Mouse (Mus musculus): Measurements from ENCODE around the gene Tmem132a. TPM values are rescaled to one million over a fixed set of nuclear protein-coding genes. Genes with fewer than 3 reads are reported as not detected.

Gene Tmem132a
- polyA plus RNA-seq (2012; ENCODE audit: insufficient read depth, low replicate concordance), result 1.0 and 2.9 TPM in 2 replicates

DNA sequence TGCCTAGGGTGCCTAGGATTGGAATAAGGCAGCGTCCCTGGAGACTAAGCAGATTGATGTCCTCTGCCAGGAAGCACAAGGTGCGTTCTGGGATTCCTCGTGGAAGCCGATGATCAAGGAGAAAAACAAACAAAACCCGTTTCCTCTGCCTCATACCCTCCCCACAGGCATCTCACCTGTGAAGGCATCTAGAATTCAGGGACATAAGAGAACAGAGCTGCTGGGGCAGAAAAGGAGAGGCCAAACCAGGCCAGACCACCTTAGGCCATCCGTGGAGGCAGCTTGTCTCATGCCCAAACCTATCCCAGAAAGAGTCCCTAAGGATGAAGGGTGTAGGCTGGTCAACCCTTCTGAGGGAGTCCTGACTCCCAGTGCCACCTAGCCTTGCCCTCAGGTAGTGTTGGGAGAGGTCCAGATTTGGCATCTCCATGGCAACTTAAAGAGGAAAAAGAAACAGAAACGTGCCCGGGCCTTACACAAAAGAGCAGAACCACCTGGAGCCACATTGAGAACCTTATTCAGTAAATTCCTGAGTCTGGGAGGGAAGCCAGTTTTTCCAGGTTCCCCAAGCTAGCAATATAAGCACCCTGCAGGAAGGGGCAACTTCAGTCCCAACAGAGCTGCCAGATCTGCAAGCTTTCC is at the start of gene Tmem132a:
Gene Tmem132a (minus strand): TSS at position 55 of the 642 bp plus-strand sequence.
- Histone ChIP-seq H3K4me1 (peaks cover 16% of the 10 kb centered on the region), H3K36me3 (replicated peaks; ENCODE audit: low read length) (peaks cover 31% of the 10 kb centered on the region), H3K4me3 (replicated peaks) (peak within 1 kb of the TSS; percentile 84), H3K27me3 (replicated peaks) (peaks cover 77% of the 10 kb centered on the region), H3K9me3 (peaks cover 5% of the 10 kb centered on the region; the same call in 1 of the 2 replicates)
- TF ChIP-seq GATA1 (IDR thresholded peaks at IDR 0.05; ENCODE audit: borderline replicate concordance, low read length) (no peak), FLI1 (IDR thresholded peaks at IDR 0.05; ENCODE audit: low read length) (no peak)

- TF ChIP-seq FLI1 (IDR thresholded peaks at IDR 0.05; ENCODE audit: low read length) (no peak), GATA1 (IDR thresholded peaks at IDR 0.05; ENCODE audit: borderline replicate concordance, low read length) (no peak)
- no peak overlapping the region for H3K4me3 ChIP-seq (replicated peaks)
- no peaks in the 10 kb centered on the region for H3K36me3 ChIP-seq (replicated peaks; ENCODE audit: low read length)
- H3K9me3 ChIP-seq, result no peaks in the 10 kb centered on the region
- H3K4me1 ChIP-seq, result peaks cover 18% of the 10 kb centered on the region
- peaks cover 58% of the 10 kb centered on the region for H3K27me3 ChIP-seq (replicated peaks)
Measured at GRCm38 (mm10) chr19:10918321-10918991, 48.7 kb upstream of the Tmem132a start.

DNA sequence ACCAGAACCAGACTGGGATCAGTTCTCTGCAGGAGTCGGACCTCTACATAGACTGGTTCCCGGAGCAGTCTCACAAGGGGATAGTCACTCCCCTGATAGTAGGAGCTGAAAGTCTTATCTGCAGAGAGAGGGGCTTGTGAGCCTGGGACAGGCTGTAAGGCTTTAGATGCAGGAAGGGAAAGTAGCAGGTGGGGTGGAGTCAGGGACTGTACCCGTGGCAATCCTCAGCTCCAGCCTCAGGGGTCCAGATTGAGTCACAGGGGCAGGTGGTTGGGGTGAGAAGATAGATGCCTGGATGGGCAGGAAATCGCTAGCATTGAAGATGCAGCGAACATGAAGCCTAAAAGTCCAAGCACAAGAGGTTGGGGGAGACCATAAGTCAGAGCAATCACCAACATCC is 46.8 kb upstream of the Tmem132a start:
- H3K4me1 ChIP-seq, result peaks cover 18% of the 10 kb centered on the region
- no peaks in the 10 kb centered on the region for H3K9me3 ChIP-seq
- peaks cover 60% of the 10 kb centered on the region for H3K27me3 ChIP-seq (replicated peaks)
- TF ChIP-seq FLI1 (IDR thresholded peaks at IDR 0.05; ENCODE audit: low read length), result no peak
- TF ChIP-seq GATA1 (IDR thresholded peaks at IDR 0.05; ENCODE audit: borderline replicate concordance, low read length), result no peak
- H3K36me3 ChIP-seq (replicated peaks; ENCODE audit: low read length), result no peaks in the 10 kb centered on the region
- no peak overlapping the region for H3K4me3 ChIP-seq (replicated peaks)

DNA sequence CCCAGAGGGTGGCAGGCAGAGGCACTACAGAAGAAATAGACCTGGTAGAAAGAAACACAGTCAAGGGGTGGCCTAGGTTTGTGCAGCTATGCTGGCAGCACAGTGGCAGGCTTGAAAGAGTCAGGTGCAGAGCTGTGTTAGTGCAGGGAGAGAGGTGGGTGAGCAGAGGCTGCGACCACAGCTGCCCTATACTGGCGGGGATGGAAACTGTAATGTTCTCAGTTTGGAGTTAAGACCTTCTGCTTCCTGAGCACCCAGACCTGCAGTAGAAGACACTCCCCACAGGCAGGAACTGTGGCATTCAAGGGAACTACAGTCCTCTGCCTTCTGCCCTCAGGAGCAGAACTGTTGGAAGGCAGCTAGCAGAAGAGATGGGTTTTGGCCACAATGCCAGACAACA is 45.1 kb upstream of the Tmem132a start:
- TF ChIP-seq FLI1 (IDR thresholded peaks at IDR 0.05; ENCODE audit: low read length), result no peak
- H3K36me3 ChIP-seq (replicated peaks; ENCODE audit: low read length), result no peaks in the 10 kb centered on the region
- no peaks in the 10 kb centered on the region for H3K9me3 ChIP-seq
- no peak overlapping the region for H3K4me3 ChIP-seq (replicated peaks)
- H3K4me1 ChIP-seq, result peaks cover 18% of the 10 kb centered on the region
- peaks cover 49% of the 10 kb centered on the region for H3K27me3 ChIP-seq (replicated peaks)

GRCm38 (mm10) chr19:10914291-10914690 is 44.6 kb upstream of the Tmem132a start:
- no peak for TF ChIP-seq GATA1 (IDR thresholded peaks at IDR 0.05; ENCODE audit: borderline replicate concordance, low read length)
- TF ChIP-seq FLI1 (IDR thresholded peaks at IDR 0.05; ENCODE audit: low read length), result no peak
- Histone ChIP-seq H3K27me3 (replicated peaks) (peaks cover 45% of the 10 kb centered on the region), H3K36me3 (replicated peaks; ENCODE audit: low read length) (peaks cover 4% of the 10 kb centered on the region), H3K4me3 (replicated peaks) (no peak overlapping the region), H3K9me3 (no peaks in the 10 kb centered on the region), H3K4me1 (peaks cover 18% of the 10 kb centered on the region)

DNA sequence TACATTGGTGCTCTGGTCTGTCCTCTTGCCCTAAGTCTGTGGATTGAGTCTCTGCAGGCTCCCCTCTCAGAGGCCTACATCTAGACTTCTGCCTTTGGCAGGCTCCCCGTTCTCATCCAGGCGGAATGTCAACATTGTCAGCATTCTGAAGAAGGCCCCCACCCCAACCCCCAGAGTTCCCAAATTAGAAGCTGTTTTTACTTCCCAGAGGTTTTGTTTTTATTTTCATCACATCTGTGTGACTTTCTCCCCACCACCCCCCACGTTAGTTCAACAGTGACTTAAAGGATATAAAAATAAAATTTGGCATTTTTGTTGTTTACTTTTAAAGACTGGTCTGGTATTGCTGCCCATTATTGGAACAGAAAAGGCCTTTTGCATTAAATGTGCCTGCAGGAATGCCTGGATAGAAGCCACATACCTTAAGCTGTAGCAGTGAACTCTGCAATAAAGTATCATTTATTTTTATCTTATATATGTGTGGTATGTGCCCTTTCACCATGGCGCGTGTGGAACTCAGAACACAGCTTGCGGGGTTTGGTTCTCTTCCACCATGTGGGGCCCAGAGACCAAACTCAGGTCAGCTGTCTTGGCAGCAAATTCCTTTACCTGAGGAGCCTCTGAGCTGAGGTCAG is 39.5 kb upstream of the Tmem132a start:
- H3K9me3 ChIP-seq, result no peaks in the 10 kb centered on the region
- peaks cover under 1% of the 10 kb centered on the region for H3K4me1 ChIP-seq
- no peak for TF ChIP-seq GATA1 (IDR thresholded peaks at IDR 0.05; ENCODE audit: borderline replicate concordance, low read length)
- no peak for TF ChIP-seq FLI1 (IDR thresholded peaks at IDR 0.05; ENCODE audit: low read length)
- H3K4me3 ChIP-seq (replicated peaks), result no peak overlapping the region
- peaks cover 2% of the 10 kb centered on the region for H3K27me3 ChIP-seq (replicated peaks)
- H3K36me3 ChIP-seq (replicated peaks; ENCODE audit: low read length), result peaks cover 52% of the 10 kb centered on the region

- no peaks in the 10 kb centered on the region for H3K4me1 ChIP-seq
- H3K4me3 ChIP-seq (replicated peaks), result no peak overlapping the region
- H3K9me3 ChIP-seq, result no peaks in the 10 kb centered on the region
- no peak for TF ChIP-seq FLI1 (IDR thresholded peaks at IDR 0.05; ENCODE audit: low read length)
- TF ChIP-seq GATA1 (IDR thresholded peaks at IDR 0.05; ENCODE audit: borderline replicate concordance, low read length), result no peak
- no peaks in the 10 kb centered on the region for H3K27me3 ChIP-seq (replicated peaks)
- peaks cover 66% of the 10 kb centered on the region for H3K36me3 ChIP-seq (replicated peaks; ENCODE audit: low read length)
Measured at GRCm38 (mm10) chr19:10907891-10908290, 38.2 kb upstream of the Tmem132a start.

DNA sequence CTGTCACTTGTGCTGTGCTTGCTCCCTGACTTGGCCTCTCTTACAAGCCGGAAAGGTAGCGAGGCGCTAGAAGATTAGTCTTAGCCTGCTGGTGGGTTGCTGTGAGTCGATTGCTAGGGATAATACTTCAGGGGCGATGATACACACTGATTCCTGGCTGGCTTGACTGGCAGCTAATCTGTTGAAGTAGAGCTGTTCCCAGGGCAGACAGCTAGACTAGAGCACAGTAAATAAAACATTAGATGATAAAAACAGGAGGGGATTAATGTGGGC is 35.9 kb upstream of the Tmem132a start:
- Histone ChIP-seq H3K4me1 (no peaks in the 10 kb centered on the region), H3K9me3 (no peaks in the 10 kb centered on the region), H3K27me3 (replicated peaks) (no peaks in the 10 kb centered on the region), H3K36me3 (replicated peaks; ENCODE audit: low read length) (peaks cover 88% of the 10 kb centered on the region), H3K4me3 (replicated peaks) (no peak overlapping the region)
- TF ChIP-seq FLI1 (IDR thresholded peaks at IDR 0.05; ENCODE audit: low read length) (no peak), GATA1 (IDR thresholded peaks at IDR 0.05; ENCODE audit: borderline replicate concordance, low read length) (no peak)

DNA sequence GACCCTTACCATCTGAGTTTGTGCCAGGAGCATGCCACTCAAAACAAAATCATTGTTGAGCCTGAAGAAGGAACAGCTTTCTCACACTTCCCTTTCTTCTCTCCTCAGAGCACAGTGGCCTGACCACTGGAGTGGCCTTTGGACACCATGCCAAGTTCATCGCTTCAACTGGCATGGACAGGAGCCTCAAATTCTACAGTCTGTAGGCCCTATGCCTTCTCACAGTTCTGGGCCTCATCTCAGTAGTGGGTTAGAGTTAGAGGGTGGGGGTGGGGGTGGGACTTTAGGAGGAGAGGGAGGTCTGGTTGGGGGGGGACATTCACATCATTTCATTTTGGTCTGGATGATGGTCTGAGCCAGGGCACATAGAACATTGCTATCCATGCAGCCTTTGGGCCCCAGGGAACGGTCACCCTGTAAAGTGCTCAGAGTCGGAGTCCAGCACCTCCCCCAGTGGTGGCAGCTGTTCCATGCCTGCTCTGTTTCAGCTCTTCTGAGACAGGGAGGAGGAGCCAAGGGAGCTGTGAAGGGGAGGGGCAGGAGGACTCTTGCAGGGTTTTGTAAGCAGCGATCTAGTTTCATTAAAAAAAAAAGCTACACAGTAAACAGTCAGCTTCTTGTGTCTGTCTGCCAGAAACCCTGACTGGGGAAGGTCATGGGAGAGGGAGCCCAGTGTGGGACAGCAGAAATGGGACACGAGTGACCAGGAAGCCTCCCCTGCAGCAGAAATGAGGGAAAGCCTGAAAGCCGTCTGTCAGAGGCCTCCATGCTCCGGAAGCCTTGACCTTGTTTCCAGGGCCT is 35.4 kb upstream of the Tmem132a start:
- no peaks in the 10 kb centered on the region for H3K9me3 ChIP-seq
- no peaks in the 10 kb centered on the region for H3K4me1 ChIP-seq
- no peak for TF ChIP-seq GATA1 (IDR thresholded peaks at IDR 0.05; ENCODE audit: borderline replicate concordance, low read length)
- no peak for TF ChIP-seq FLI1 (IDR thresholded peaks at IDR 0.05; ENCODE audit: low read length)
- no peak overlapping the region for H3K4me3 ChIP-seq (replicated peaks)
- H3K27me3 ChIP-seq (replicated peaks), result no peaks in the 10 kb centered on the region
- H3K36me3 ChIP-seq (replicated peaks; ENCODE audit: low read length), result peaks cover 93% of the 10 kb centered on the region

Data from megakaryocyte, embryonic 14.5 days (primary cell).